20 mouse cellular contexts compared by ENCODE assay signal in genomic region chr17:64742715-64743605, GRCm38 (mm10).
DNase-seq lines count a peak whose midpoint lies in the region; ATAC-seq and TF ChIP-seq lines count a peak whose summit lies in the region.
"Had no signal": no experiment of that assay in that cellular context is flagged by ENCODE, and none has a peak within 500 bp of the region (broad histone marks: within the 10 kb centered on the region; RNA-seq: fewer than 3 reads in every experiment).

No protein-coding gene starts in this region.

- H3K4me1 ChIP-seq in kidney, adult 2 months (ENCODE audit: control insufficient read depth, insufficient read depth, low read length) = peaks cover 14% of the 10 kb centered on the region
- H3K4me1 ChIP-seq in MEL (ENCODE audit: control insufficient read depth in 1 of 2, insufficient read depth in 2 of 2, low read length in 2 of 2) = peaks cover 0 to 4% of the 10 kb centered on the region in 2 experiments; a peak in 2 of 4 replicates
- no peaks in the 10 kb centered on the region for H3K4me1 ChIP-seq in intestine, embryonic 15.5 days (replicated peaks)
- H3K4me1 ChIP-seq: embryonic facial prominence, embryonic 12.5 days; neural tube, embryonic 13.5 days had no signal

- peak; percentile 73 for DNase-seq in kidney, adult 2 months
- no peak for DNase-seq in kidney, postnatal 10 days
- peak; percentile 41 for DNase-seq in MEL (ENCODE audit: low read depth, low spot score)
- peak; percentile 23 for DNase-seq in kidney, postnatal 14 days
- no peak for DNase-seq in gastrocnemius, postnatal 10 days
- DNase-seq in natural killer cell, adult 2 months (ENCODE audit: low spot score in 2 of 2) = no peak
- DNase-seq: cerebellum, adult 9-10 months; heart, postnatal 14 days; lung, adult 2 months; lung, postnatal 4 days; thymus, postnatal 25 days had no signal

- H3K9ac ChIP-seq in MEL (ENCODE audit: control insufficient read depth, low read depth, low read length, poor library complexity, severe bottlenecking) = no peak overlapping the region
- no peak overlapping the region for H3K9ac ChIP-seq in intestine, embryonic 15.5 days
- H3K9ac ChIP-seq: embryonic facial prominence, embryonic 12.5 days; heart, embryonic 12.5 days; hindbrain, embryonic 14.5 days; limb, embryonic 15.5 days; neural tube, embryonic 13.5 days had no signal

- TF ChIP-seq EP300 in MEL (IDR thresholded peaks at IDR 0.05; ENCODE audit: low read depth in 1 of 2, low read length in 2 of 2) = peak in 1 of 2 experiments; percentile 11; a peak in 1 of 4 replicates

- ATAC-seq in intestine, embryonic 15.5 days = peak; percentile 80
- no peak for ATAC-seq in activated CD4-positive, CD25-positive, alpha-beta regulatory T cell, adult 4 months
- ATAC-seq: forebrain, embryonic 16.5 days had no signal

- no peaks in the 10 kb centered on the region for H3K27me3 ChIP-seq in kidney, adult 2 months (replicated peaks; ENCODE audit: control insufficient read depth, insufficient read depth, low read length)
- no peaks in the 10 kb centered on the region for H3K27me3 ChIP-seq in MEL (ENCODE audit: control insufficient read depth in 1 of 2, insufficient read depth in 2 of 2, low read length in 2 of 2)
- H3K27me3 ChIP-seq in intestine, embryonic 15.5 days (replicated peaks) = no peaks in the 10 kb centered on the region
- H3K27me3 ChIP-seq: embryonic facial prominence, embryonic 12.5 days; heart, embryonic 12.5 days; limb, embryonic 15.5 days; neural tube, embryonic 13.5 days had no signal

- TF ChIP-seq CTCF in kidney, adult 2 months (conservative IDR thresholded peaks at IDR 0.05; ENCODE audit: insufficient read depth, insufficient read length, low read depth, low read length) = no peak
- no peak for TF ChIP-seq CTCF in MEL (IDR thresholded peaks at IDR 0.05 in 2 of 3, conservative IDR thresholded peaks at IDR 0.05 in 1 of 3; ENCODE audit: control insufficient read depth in 1 of 3, insufficient read depth in 1 of 3, low read depth in 2 of 3, low read length in 3 of 3, poor library complexity in 1 of 3, severe bottlenecking in 1 of 3)

- no peaks in the 10 kb centered on the region for H3K79me2 ChIP-seq in MEL (ENCODE audit: control insufficient read depth, insufficient read depth, low read length, poor library complexity)

- H3K4me2 ChIP-seq in intestine, embryonic 15.5 days (replicated peaks) = no peak overlapping the region
- H3K4me2 ChIP-seq: embryonic facial prominence, embryonic 12.5 days; heart, embryonic 12.5 days; hindbrain, embryonic 14.5 days; limb, embryonic 15.5 days; neural tube, embryonic 13.5 days had no signal

- no peak for TF ChIP-seq RAD21 in MEL (IDR thresholded peaks at IDR 0.05; ENCODE audit: low read depth, low read length)

- H3K9me3 ChIP-seq in MEL (replicated peaks; ENCODE audit: insufficient read depth, low read length) = no peaks in the 10 kb centered on the region
- no peaks in the 10 kb centered on the region for H3K9me3 ChIP-seq in intestine, embryonic 15.5 days
- H3K9me3 ChIP-seq: limb, embryonic 15.5 days had no signal

- no peak overlapping the region for H3K27ac ChIP-seq in kidney, adult 2 months (ENCODE audit: insufficient read depth, low read depth, low read length)
- H3K27ac ChIP-seq in MEL (ENCODE audit: control insufficient read depth, low read depth, low read length) = no peak overlapping the region
- H3K27ac ChIP-seq in intestine, embryonic 15.5 days = no peak overlapping the region
- H3K27ac ChIP-seq: embryonic facial prominence, embryonic 12.5 days; hindbrain, embryonic 14.5 days; limb, embryonic 15.5 days; neural tube, embryonic 13.5 days had no signal

- H3K36me3 ChIP-seq in kidney, adult 2 months (ENCODE audit: control insufficient read depth, insufficient read depth, low read length) = peaks cover 6% of the 10 kb centered on the region
- peaks cover 2% of the 10 kb centered on the region in 2 experiments; a peak in 3 of 4 replicates for H3K36me3 ChIP-seq in MEL (ENCODE audit: control insufficient read depth in 1 of 2, insufficient read depth in 2 of 2, low read length in 2 of 2)
- H3K36me3 ChIP-seq in intestine, embryonic 15.5 days = peaks cover 13% of the 10 kb centered on the region; the same call in 1 of the 2 replicates
- H3K36me3 ChIP-seq: G1E had no signal

- H3K4me3 ChIP-seq in kidney, adult 2 months (ENCODE audit: insufficient read depth, low read depth, low read length) = no peak overlapping the region
- no peak overlapping the region for H3K4me3 ChIP-seq in MEL (ENCODE audit: control insufficient read depth in 1 of 2, insufficient read depth in 1 of 2, low read depth in 2 of 2, low read length in 2 of 2)
- no peak overlapping the region for H3K4me3 ChIP-seq in intestine, embryonic 15.5 days (replicated peaks)
- H3K4me3 ChIP-seq: embryonic facial prominence, embryonic 12.5 days; heart, embryonic 12.5 days; limb, embryonic 15.5 days; neural tube, embryonic 13.5 days had no signal

- WGBS in kidney, adult 2 months = 55% methylated on average over 6 of the region's 6 CpGs
- 58% methylated on average over 6 of the region's 6 CpGs for WGBS in intestine, embryonic 15.5 days

- TF ChIP-seq POLR2A in kidney, adult 2 months (IDR thresholded peaks at IDR 0.05; ENCODE audit: low read depth, low read length) = no peak
- no peak for TF ChIP-seq POLR2A in MEL (IDR thresholded peaks at IDR 0.05; ENCODE audit: control insufficient read depth in 1 of 2, insufficient read depth in 1 of 2, low read depth in 1 of 2, low read length in 2 of 2, poor library complexity in 1 of 2)

TF ChIP-seq in MEL, 35 proteins besides CTCF, POLR2A, EP300 and RAD21:
- TF ChIP-seq TAL1 (IDR thresholded peaks at IDR 0.05; ENCODE audit: low read length) = no peak
- TF ChIP-seq ZC3H11A (IDR thresholded peaks at IDR 0.05; ENCODE audit: low read depth, low read length) = 0 out of 2 replicates have a peak, but pooled peaks have one; percentile 4
TF ChIP-seq in MEL: peak in this region for 1.

Comparison
In these comparisons a context has a peak if more than half of its experiments do, and no peak if none do; other contexts are left out.
1. DNase-seq: peak in kidney, adult 2 months (single experiment), MEL (single experiment) and kidney, postnatal 14 days (single experiment); none in kidney, postnatal 10 days (single experiment), gastrocnemius, postnatal 10 days (single experiment) and natural killer cell, adult 2 months (0 of 2).